In the genomic region with DNA sequence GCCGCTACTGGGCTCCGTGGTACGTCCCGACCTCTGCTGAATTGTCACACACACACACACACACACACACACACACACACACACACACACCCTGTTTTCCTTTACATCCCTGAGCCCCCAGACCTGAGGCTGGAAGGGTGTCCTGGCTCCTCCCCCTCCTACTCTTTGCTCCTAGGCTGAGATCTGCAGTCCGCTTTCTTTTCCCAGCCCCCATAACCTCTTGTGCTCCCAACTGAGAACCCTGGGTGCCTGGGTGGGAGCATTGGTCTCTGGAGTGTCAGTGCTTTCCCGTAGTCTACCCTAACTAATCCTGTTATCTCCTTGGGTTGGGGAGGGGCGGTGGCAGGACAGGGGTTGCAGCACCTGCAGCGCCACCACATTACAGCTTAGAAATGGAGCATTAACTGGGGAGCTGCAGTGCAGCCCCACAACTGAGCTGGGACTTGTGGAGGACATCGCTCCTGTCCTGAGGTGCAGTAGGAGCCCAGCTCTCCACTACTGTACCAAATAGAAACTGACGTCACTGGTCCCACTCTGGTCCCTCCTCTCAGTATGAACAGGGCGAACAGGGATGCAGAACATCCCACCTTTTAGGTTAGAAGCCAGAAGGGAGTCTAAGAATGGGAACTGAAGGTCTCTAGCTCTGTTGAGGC, we compare ENCODE assay signal across 8 mouse cellular contexts. TPM values are rescaled to one million over a fixed set of nuclear protein-coding genes. Genes with fewer than 3 reads are reported as not detected.
DNase-seq lines count a peak whose midpoint lies in the region; ATAC-seq and TF ChIP-seq lines count a peak whose summit lies in the region.

No protein-coding gene starts in this region.

- H3K27me3 ChIP-seq in kidney, embryonic 16.5 days (ENCODE audit: insufficient read depth, low read length) = no peaks in the 10 kb centered on the region; the same call in 1 of the 2 replicates
- no peaks in the 10 kb centered on the region for H3K27me3 ChIP-seq in MEL (ENCODE audit: control insufficient read depth in 1 of 2, insufficient read depth in 2 of 2, low read length in 2 of 2)
- H3K27me3 ChIP-seq in forebrain, embryonic 10.5 days (ENCODE audit: poor library complexity, severe bottlenecking) = peaks cover 15% of the 10 kb centered on the region; the same call in 1 of the 2 replicates
- peaks cover 3% of the 10 kb centered on the region; the same call in 1 of the 2 replicates for H3K27me3 ChIP-seq in limb, embryonic 15.5 days
- no peaks in the 10 kb centered on the region for H3K27me3 ChIP-seq in stomach, postnatal 0 days (ENCODE audit: control insufficient read depth, insufficient read depth, low read length)

- ATAC-seq in kidney, embryonic 16.5 days (ENCODE audit: low FRiP score, low TSS enrichment) = peak; percentile 47
- no peak; the same call in 1 of the 2 replicates for ATAC-seq in limb, embryonic 15.5 days (ENCODE audit: insufficient number of reproducible peaks, low FRiP score, low TSS enrichment, low read depth)
- ATAC-seq in stomach, postnatal 0 days (ENCODE audit: low FRiP score, low TSS enrichment) = 0 out of 2 replicates have a peak, but pooled peaks have one; percentile 22

- no peaks in the 10 kb centered on the region for H3K36me3 ChIP-seq in kidney, embryonic 16.5 days (ENCODE audit: insufficient read depth, low read length)
- peaks cover 0 to 10% of the 10 kb centered on the region in 2 experiments; a peak in 2 of 4 replicates for H3K36me3 ChIP-seq in MEL (ENCODE audit: control insufficient read depth in 1 of 2, insufficient read depth in 2 of 2, low read length in 2 of 2)
- no peaks in the 10 kb centered on the region for H3K36me3 ChIP-seq in forebrain, embryonic 10.5 days (replicated peaks)
- H3K36me3 ChIP-seq in limb, embryonic 15.5 days = no peaks in the 10 kb centered on the region
- no peaks in the 10 kb centered on the region for H3K36me3 ChIP-seq in stomach, postnatal 0 days (ENCODE audit: control insufficient read depth, insufficient read depth, low read length)

- H3K79me2 ChIP-seq in MEL (ENCODE audit: control insufficient read depth, insufficient read depth, low read length, poor library complexity) = peaks cover 3% of the 10 kb centered on the region

- no peak for DNase-seq in kidney, adult 9 months
- no peak for DNase-seq in MEL (ENCODE audit: low read depth, low spot score)
- DNase-seq in forebrain, embryonic 10.5 days (ENCODE audit: extremely low spot score, low spot score) = no peak
- no peak for DNase-seq in stomach, postnatal 0 days (ENCODE audit: low spot score)
- DNase-seq in gastrocnemius, postnatal 25 days = no peak
- no peak for DNase-seq in ovary, postnatal 14 days (ENCODE audit: low spot score)

- 40% methylated on average over 7 of the region's 11 CpGs for WGBS in kidney, embryonic 16.5 days
- 22% methylated on average over 11 of the region's 11 CpGs for WGBS in forebrain, embryonic 10.5 days
- WGBS in limb, embryonic 15.5 days = 19% methylated on average over 7 of the region's 11 CpGs
- 20% methylated on average over 7 of the region's 11 CpGs for WGBS in stomach, postnatal 0 days

- TF ChIP-seq POLR2A in MEL (IDR thresholded peaks at IDR 0.05; ENCODE audit: control insufficient read depth in 1 of 2, insufficient read depth in 1 of 2, low read depth in 1 of 2, low read length in 2 of 2, poor library complexity in 1 of 2) = no peak

- H3K4me2 ChIP-seq in kidney, embryonic 16.5 days (replicated peaks; ENCODE audit: low read depth, low read length) = peak overlapping the region; percentile 67
- H3K4me2 ChIP-seq in limb, embryonic 15.5 days = peak overlapping the region; percentile 52
- H3K4me2 ChIP-seq in stomach, postnatal 0 days (replicated peaks; ENCODE audit: low read depth) = peak overlapping the region; percentile 66

- TF ChIP-seq EP300 in MEL (IDR thresholded peaks at IDR 0.05; ENCODE audit: low read depth in 1 of 2, low read length in 2 of 2) = no peak
- no peak for TF ChIP-seq EP300 in stomach, postnatal 0 days (optimal IDR thresholded peaks at IDR 0.05)

- peak overlapping the region; percentile 62 for H3K4me3 ChIP-seq in kidney, embryonic 16.5 days (ENCODE audit: low read length)
- peak overlapping the region; percentile 66 to 67 for H3K4me3 ChIP-seq in MEL (ENCODE audit: control insufficient read depth in 1 of 2, insufficient read depth in 1 of 2, low read depth in 2 of 2, low read length in 2 of 2)
- peak overlapping the region; percentile 67 for H3K4me3 ChIP-seq in forebrain, embryonic 10.5 days
- peak overlapping the region; percentile 60 for H3K4me3 ChIP-seq in limb, embryonic 15.5 days
- H3K4me3 ChIP-seq in stomach, postnatal 0 days (ENCODE audit: low read depth, low read length) = peak overlapping the region; percentile 52

- H3K27ac ChIP-seq in kidney, embryonic 16.5 days (ENCODE audit: low read length) = no peak overlapping the region
- no peak overlapping the region for H3K27ac ChIP-seq in MEL (ENCODE audit: control insufficient read depth, low read depth, low read length)
- peak overlapping the region; percentile 87 for H3K27ac ChIP-seq in forebrain, embryonic 10.5 days
- H3K27ac ChIP-seq in limb, embryonic 15.5 days = peak overlapping the region; percentile 85; the same call in 1 of the 2 replicates
- no peak overlapping the region for H3K27ac ChIP-seq in stomach, postnatal 0 days (replicated peaks)

- peak overlapping the region; percentile 69; the same call in 1 of the 2 replicates for H3K9ac ChIP-seq in kidney, embryonic 16.5 days (replicated peaks; ENCODE audit: low read length)
- peak overlapping the region; percentile 31 for H3K9ac ChIP-seq in MEL (ENCODE audit: control insufficient read depth, low read depth, low read length, poor library complexity, severe bottlenecking)
- no peak overlapping the region for H3K9ac ChIP-seq in limb, embryonic 15.5 days
- no peak overlapping the region for H3K9ac ChIP-seq in stomach, postnatal 0 days (ENCODE audit: low read length)

- no peaks in the 10 kb centered on the region for H3K9me3 ChIP-seq in kidney, embryonic 16.5 days (ENCODE audit: low read length)
- H3K9me3 ChIP-seq in MEL (replicated peaks; ENCODE audit: insufficient read depth, low read length) = no peaks in the 10 kb centered on the region
- H3K9me3 ChIP-seq in forebrain, embryonic 10.5 days = no peaks in the 10 kb centered on the region
- no peaks in the 10 kb centered on the region for H3K9me3 ChIP-seq in limb, embryonic 15.5 days
- H3K9me3 ChIP-seq in stomach, postnatal 0 days (ENCODE audit: control insufficient read depth, low read length) = no peaks in the 10 kb centered on the region

- TF ChIP-seq CTCF in MEL (IDR thresholded peaks at IDR 0.05 in 2 of 3, conservative IDR thresholded peaks at IDR 0.05 in 1 of 3; ENCODE audit: control insufficient read depth in 1 of 3, insufficient read depth in 1 of 3, low read depth in 2 of 3, low read length in 3 of 3, poor library complexity in 1 of 3, severe bottlenecking in 1 of 3) = 0 out of 6 replicates have a peak, but pooled peaks of 1 of the 3 experiments have one; percentile 2
- TF ChIP-seq CTCF in stomach, postnatal 0 days (IDR thresholded peaks at IDR 0.05; ENCODE audit: low read depth) = no peak; the same call in 1 of the 2 replicates

- no peak for TF ChIP-seq RAD21 in MEL (IDR thresholded peaks at IDR 0.05; ENCODE audit: low read depth, low read length)

- H3K4me1 ChIP-seq in kidney, embryonic 16.5 days (ENCODE audit: insufficient read depth, low read length) = no peaks in the 10 kb centered on the region
- H3K4me1 ChIP-seq in MEL (ENCODE audit: control insufficient read depth in 1 of 2, insufficient read depth in 2 of 2, low read length in 2 of 2) = peaks cover 0 to 21% of the 10 kb centered on the region in 2 experiments
- H3K4me1 ChIP-seq in forebrain, embryonic 10.5 days = peaks cover 12% of the 10 kb centered on the region; the same call in 1 of the 2 replicates
- H3K4me1 ChIP-seq in limb, embryonic 15.5 days = peaks cover 4% of the 10 kb centered on the region; the same call in 1 of the 2 replicates
- H3K4me1 ChIP-seq in stomach, postnatal 0 days (replicated peaks; ENCODE audit: control insufficient read depth, insufficient read depth) = no peaks in the 10 kb centered on the region

TF ChIP-seq in MEL, 35 proteins besides CTCF, POLR2A, EP300 and RAD21 (continues in another document):
- no peak for TF ChIP-seq HCFC1 (IDR thresholded peaks at IDR 0.05; ENCODE audit: low read depth, low read length)
- no peak for TF ChIP-seq NRF1 (IDR thresholded peaks at IDR 0.05; ENCODE audit: insufficient read depth, low read depth, low read length, poor library complexity, severe bottlenecking)
- TF ChIP-seq MXI1 (IDR thresholded peaks at IDR 0.05; ENCODE audit: low read depth, low read length) = no peak
- TF ChIP-seq TCF12 (IDR thresholded peaks at IDR 0.05; ENCODE audit: low read depth, low read length) = no peak
- no peak for TF ChIP-seq POLR2AphosphoS2 (IDR thresholded peaks at IDR 0.05; ENCODE audit: low read length)
- no peak for TF ChIP-seq MAZ (IDR thresholded peaks at IDR 0.05; ENCODE audit: low read depth, low read length)
- TF ChIP-seq CHD2 (IDR thresholded peaks at IDR 0.05; ENCODE audit: low read length) = no peak
- TF ChIP-seq ZNF384 (IDR thresholded peaks at IDR 0.05; ENCODE audit: low read depth, low read length) = no peak
- no peak for TF ChIP-seq MAFK (IDR thresholded peaks at IDR 0.05; ENCODE audit: borderline replicate concordance, low read depth, low read length)
- TF ChIP-seq ELF1 (IDR thresholded peaks at IDR 0.05; ENCODE audit: low read depth, low read length) = no peak
- no peak for TF ChIP-seq CHD1 (IDR thresholded peaks at IDR 0.05; ENCODE audit: low read depth, low read length)

RNA-seq across cellular contexts. Expression of a gene that starts 1.7 kb away (rescaled TPM):
- polyA plus RNA-seq in kidney, embryonic 16.5 days (2015; fragmentation: Nextera tagmentation; extraction: Ambion mirVana) = 21.5 and 23.5 TPM in 2 replicates
- 16.5 and 23.4 TPM in 2 replicates for total RNA-seq in MEL (2012; rRNA removed)
- 10 to 100 TPM in 1 of 2 experiments, not detected in 1; 37.8 TPM for polyA plus RNA-seq in MEL (2012; ENCODE audit: insufficient read depth in 1 of 2, insufficient read length in 2 of 2, low read depth in 1 of 2, low replicate concordance in 2 of 2, missing spikeins in 1 of 2)
- 33.6 and 34.5 TPM in 2 replicates for polyA plus RNA-seq in forebrain, embryonic 10.5 days (2016; fragmentation: Nextera tagmentation; extraction: Ambion mirVana)
- polyA plus RNA-seq in limb, embryonic 15.5 days (2015; fragmentation: Nextera tagmentation; extraction: Ambion mirVana) = 43.9 and 45.9 TPM in 2 replicates
- 7.7 and 8.1 TPM in 2 replicates for polyA plus RNA-seq in stomach, postnatal 0 days (2015; fragmentation: Nextera tagmentation; extraction: Ambion mirVana)
- 1 to 10 TPM; 2.7 to 2.9 TPM for total RNA-seq in gastrocnemius, postnatal 25 days (2021)

RNA-seq across cellular contexts. Expression of a gene that starts 58.8 kb away (rescaled TPM):
- not detected in 2 replicates for polyA plus RNA-seq in kidney, embryonic 16.5 days (2015; fragmentation: Nextera tagmentation; extraction: Ambion mirVana)
- total RNA-seq in MEL (2012; rRNA removed) = not detected in 2 replicates
- polyA plus RNA-seq in MEL (2012; ENCODE audit: insufficient read depth in 1 of 2, insufficient read length in 2 of 2, low read depth in 1 of 2, low replicate concordance in 2 of 2, missing spikeins in 1 of 2) = not detected
- not detected in 2 replicates for polyA plus RNA-seq in forebrain, embryonic 10.5 days (2016; fragmentation: Nextera tagmentation; extraction: Ambion mirVana)
- polyA plus RNA-seq in limb, embryonic 15.5 days (2015; fragmentation: Nextera tagmentation; extraction: Ambion mirVana) = not detected in 2 replicates
- 0.16 and 0.21 TPM in 2 replicates for polyA plus RNA-seq in stomach, postnatal 0 days (2015; fragmentation: Nextera tagmentation; extraction: Ambion mirVana)
- not detected for total RNA-seq in gastrocnemius, postnatal 25 days (2021)

Comparison
In these comparisons a context has a peak if more than half of its experiments do, and no peak if none do; other contexts are left out.
1. H3K27ac ChIP-seq: peak in forebrain, embryonic 10.5 days (single experiment) and limb, embryonic 15.5 days (single experiment); none in kidney, embryonic 16.5 days (single experiment), MEL (single experiment) and stomach, postnatal 0 days (single experiment).
2. H3K9ac ChIP-seq: peak in kidney, embryonic 16.5 days (single experiment) and MEL (single experiment); none in limb, embryonic 15.5 days (single experiment) and stomach, postnatal 0 days (single experiment).
3. Peak in every context shown above with its lines, with median percentiles within 50 percentile points of each other: H3K4me2 ChIP-seq and H3K4me3 ChIP-seq.